Mouse (Mus musculus) megakaryocyte-erythroid progenitor cell, adult 5-6 weeks (primary cell): ENCODE results near the gene Olfr718-ps1. TPM values are rescaled to one million over a fixed set of nuclear protein-coding genes. Genes with fewer than 3 reads are reported as not detected.

Experiments used
- ATAC-seq: replicated peaks from 2 replicates; pipeline ENCODE4 v1.8.0; 2016; ENCODE audit warnings: mild to moderate bottlenecking, inconsistent platforms; ENCODE audit not compliant: severe bottlenecking, poor library complexity, low FRiP score, low TSS enrichment
- total RNA-seq, 2 experiments: library from RNA; stranded (forward) in 1 of 2; stranded (reverse) in 1 of 2; fragments of 200-1000, 215-1000 nt in 1 of 2; fragments of >200 nt in 1 of 2; fragmentation: Nextera tagmentation in 1 of 2; gene quantifications; 2 replicates each; pipeline ENCODE4 v1.2.3; 2014 to 2017

Olfr718-ps1 gene
- total RNA-seq, 2 experiments from 2014 or later, result not detected

- peak; percentile 44 for ATAC-seq
Measured at GRCm38 (mm10) chr5:143132935-143133514, 14.4 kb downstream of the Olfr718-ps1 start.

DNA sequence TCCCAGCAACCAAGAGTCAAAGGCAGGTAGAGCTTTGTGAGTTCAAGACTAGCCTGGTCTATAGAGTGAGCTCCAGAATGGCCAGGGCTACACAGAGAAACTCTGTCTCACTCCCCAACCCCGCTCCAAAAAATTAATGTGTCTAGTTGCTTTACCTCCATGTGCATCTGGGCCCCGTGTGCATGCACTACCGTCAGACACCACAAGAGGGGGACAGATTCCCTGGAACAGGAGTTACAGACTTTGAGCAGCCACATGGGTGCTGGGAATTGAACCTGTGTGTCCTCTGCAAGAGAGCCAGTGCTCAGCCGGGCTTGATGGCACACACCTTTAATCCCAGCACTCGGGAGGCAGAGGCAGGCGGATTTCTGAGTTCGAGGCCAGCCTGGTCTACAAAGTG lies 17.0 kb downstream of the Olfr718-ps1 start:
- 0 out of 2 replicates have a peak, but pooled peaks have one; percentile 60 for ATAC-seq

- ATAC-seq, result no peak
Measured at GRCm38 (mm10) chr5:143129101-143129500, 18.3 kb downstream of the Olfr718-ps1 start.

DNA sequence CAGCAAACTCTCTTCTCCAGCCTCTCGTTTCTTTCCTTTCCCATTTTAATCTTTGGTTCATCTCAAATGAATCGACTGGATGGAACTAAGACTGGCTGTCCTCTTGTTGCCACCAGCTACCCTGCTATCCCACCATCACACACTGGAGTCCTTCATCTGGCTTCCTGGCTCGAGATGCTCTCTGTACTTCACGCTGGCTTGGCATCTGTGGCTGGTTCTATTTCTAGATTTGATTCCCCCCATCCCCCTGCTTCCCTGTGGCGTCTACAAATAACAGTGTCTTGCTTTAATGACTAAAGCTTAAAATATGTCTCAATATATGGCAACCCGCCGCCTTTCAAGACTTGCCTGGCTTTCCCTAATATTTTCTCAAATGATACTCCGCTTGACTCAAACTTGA lies 19.5 kb downstream of the Olfr718-ps1 start:
- ATAC-seq, result no peak

DNA sequence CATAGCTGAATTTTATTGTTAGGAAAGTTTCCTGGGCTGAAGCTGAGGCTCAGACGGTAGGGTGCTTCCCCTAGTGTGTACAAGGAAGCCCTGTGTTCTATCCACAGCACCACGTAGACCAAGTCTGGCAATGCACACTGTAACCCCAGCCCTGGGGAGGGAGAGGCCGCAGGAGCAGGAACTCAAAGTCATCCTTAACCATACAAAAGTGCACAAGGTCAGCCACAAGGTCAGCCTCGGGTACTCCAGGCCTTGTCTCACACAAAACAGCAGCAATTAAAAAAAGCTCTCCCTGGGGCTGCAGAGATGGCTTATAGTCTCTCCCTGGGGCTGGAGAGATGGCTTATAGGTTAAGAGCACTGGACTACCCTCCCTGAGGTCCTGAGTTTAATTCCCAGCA lies 20.5 kb downstream of the Olfr718-ps1 start:
- ATAC-seq, result no peak

DNA sequence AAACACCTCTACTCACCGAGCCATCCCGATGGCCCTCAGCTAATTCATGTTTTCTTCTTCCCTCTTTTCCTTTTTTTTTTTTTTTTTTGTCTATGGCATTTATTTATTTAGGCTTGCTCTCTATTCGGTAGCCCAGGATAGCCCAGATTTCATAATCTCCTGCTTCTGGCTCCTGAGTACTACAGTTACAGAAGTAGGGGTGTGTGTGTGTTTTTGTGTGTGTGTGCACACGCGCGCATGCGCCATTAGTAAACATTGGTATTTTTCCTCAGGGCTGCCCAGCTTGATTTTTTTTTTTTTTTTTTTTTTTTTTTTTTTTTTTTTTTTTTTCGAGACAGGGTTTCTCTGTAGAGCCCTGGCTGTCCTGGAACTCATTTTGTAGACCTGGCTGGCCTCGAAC lies 21.3 kb downstream of the Olfr718-ps1 start:
- no peak for ATAC-seq

DNA sequence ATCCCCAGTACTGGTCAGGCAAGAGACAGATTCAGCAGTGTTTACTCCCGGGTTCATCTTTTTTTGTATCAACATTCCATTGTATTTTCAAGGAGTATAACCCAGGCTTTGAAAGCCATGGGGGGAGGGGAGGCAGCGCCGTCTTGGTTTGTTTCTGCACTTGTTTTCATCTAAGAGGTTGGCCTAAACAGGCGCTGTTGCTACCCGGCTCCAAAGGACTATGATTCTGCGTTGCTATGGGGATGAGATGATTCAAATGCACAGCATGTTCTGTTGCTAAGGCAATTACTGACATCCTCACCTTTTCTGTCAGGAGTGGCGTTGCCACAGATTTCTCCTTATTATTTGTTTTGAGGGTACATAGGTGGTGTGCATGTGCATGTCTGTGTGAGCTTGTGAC lies 21.8 kb downstream of the Olfr718-ps1 start:
- no peak for ATAC-seq

DNA sequence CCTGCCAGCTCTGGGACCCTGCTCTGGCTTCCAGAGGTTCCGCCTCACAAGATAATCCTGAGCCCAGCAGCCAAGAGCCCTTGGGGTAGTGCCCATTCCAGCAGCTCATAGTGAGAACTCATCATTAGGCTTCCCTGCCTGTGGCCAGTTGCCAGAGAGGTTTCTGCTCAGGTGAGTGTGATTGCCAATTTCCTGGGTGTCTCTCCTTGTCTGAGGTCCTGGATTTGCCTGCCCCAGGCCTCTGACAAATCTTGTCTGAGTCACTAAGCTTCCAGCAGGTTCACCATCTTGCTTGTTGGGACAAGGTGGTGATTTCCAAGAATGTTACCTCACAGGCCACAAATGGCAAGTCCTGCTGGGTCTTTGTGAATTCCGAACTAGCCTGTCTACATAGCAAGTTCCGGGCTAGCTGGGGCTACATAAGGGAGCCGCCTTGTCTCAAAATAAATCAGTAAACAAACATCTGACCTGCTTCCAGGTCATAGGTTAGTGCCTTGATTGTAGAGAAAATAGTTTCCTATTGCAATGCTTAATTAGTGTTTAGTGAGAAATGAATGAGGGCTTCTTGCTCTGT lies 22.5 kb downstream of the Olfr718-ps1 start:
- no peak for ATAC-seq

DNA sequence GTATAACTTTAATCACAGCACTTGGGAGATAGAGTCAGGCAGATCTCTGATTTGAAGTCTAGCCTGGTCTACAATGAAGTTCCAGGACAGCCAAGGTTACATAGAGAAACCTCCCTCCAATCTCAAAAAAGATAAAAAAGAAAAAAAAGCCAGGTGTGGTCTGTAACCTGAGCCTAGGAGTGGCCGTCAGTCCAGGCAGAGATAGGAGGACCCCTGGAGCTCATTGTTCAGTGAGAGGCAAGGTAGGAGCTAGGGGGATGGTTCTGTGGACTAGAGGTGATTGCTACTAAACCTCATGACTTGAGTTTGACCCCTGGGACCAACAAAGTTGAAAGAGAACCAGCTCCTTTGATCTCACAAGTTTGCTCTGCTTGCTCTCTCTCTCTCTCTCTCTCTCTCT lies 24.7 kb downstream of the Olfr718-ps1 start:
- ATAC-seq, result no peak

DNA sequence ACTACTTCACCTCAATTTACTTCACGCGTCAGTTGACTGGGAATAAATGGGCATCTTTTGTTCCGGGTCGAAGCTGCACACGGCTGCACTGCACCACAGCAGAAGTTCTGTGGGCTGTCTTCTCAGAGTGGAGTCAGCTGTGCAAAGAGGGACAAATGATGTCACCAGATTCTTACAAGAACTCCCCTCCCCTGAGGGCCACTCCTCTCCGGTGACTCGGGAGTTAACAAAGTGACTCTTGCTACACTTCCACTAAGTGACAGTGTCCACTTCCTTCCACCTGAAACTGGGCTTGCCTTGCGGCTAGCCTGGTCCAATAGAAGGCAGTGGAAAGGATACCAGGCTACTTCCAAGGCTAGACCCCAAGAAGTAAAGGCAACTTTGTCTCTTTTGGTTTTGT lies 25.3 kb downstream of the Olfr718-ps1 start:
- ATAC-seq, result no peak

DNA sequence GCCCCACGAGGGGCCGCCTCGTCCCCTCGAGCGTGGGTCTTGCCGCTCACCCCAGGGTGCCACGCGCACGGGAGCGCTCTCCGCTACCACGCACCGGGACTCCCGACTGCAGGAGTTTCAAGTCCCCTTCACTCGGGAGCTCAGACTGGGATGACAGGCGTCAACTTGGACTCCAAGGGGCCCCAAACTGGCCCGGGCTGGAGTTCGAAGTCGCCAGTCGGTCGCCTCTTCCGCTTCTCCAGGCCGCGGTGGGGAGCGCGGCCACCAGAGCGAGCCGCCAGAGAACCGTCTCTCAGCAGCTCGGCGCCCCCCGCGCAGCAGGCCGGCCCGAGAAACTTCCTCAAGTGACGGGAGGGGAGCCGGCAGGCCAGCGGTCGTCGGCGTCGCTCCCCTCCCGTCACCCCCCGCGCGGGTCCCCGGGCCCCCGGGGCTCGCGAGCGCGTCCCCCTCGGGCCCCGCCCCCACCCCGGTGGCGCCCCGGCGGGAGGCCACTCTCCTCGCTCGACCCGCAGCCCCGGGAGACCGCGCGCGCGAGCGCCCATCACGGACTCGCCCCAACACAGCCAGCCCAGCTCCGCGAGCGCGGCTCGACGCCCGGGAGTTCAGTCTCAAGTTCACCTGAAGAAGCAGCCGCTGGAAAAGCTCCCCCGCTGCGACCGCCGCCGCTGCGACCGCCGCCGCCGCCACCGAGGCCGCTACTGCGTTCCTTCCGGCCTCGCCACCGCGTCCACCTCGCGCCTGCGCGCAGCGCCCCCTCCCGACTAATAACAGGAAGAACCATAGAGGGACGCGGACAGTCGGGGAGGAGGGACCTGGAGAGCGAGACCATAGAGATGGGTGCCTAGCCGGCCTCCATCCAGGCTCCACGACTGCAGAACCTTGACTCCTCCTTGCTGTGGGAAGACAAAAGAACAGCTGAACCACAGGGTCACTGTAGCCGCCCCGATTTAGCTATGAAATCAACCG lies 34.8 kb downstream of the Olfr718-ps1 start, which contains the start of gene Rnf216:
Gene Rnf216, minus strand, starts transcription at position 714 of the 966 bp plus-strand sequence.
- peak; percentile 92 for ATAC-seq

DNA sequence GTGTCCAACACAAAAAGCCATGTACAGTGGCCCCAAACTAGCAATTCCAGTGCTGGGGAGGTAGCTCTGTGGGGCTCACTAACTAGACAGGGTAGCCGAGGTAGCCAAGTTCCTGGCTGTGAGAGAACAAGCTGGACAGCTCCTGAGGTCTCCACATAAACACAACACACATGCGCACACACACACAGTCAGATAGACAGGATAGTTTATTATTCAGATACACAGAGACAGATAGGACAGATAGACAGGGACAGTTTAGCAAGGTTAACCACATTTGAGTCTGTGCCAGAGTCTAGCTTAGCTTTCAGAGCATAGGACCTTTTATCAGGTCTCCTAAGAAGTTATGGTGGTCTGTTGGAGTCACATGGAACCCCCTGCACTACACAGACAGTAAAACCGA lies 40.5 kb downstream of the Olfr718-ps1 start:
- ATAC-seq, result peak; percentile 81

- no peak for ATAC-seq
Measured at GRCm38 (mm10) chr5:143103231-143103630, 44.1 kb downstream of the Olfr718-ps1 start.

DNA sequence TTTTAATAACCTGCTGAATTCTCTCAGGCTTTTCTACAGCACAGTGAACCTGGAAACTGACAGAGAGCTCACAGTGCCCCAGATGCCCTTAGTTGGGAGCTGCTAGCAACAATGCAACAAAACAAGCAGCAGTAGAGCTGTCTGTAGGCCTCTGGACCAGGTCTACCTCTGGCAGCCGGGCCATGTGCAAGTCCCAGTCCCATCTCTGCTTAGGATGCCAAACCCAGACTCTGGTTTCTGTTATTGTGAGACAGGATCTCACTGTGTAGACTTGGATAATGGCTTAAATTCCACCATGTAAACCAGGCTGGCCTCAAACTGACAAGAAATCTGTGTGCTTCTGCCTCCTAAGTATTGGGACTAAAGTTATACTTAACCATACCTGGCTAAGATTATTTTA lies 45.8 kb downstream of the Olfr718-ps1 start:
- no peak for ATAC-seq

- ATAC-seq, result no peak
Measured at GRCm38 (mm10) chr5:143095256-143095655, 52.1 kb downstream of the Olfr718-ps1 start.

DNA sequence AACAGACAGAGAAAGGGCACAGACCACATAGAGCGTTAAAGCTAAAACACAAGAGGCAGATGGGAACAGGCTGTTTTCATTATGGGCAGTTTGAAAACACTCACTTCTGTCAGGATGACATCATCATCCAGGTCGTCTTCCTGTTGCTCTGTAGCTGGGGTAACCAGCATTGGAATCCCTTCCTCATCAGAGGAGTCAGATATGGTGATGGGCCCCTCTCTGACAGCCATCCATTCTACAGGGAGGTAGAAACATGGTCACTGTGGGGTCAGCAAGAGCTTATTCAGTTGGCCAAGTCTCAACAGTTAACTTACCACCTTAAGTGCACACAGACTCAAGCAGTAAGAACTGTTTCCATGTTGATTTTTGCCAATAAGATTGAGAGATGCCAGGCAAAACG lies 54.5 kb downstream of the Olfr718-ps1 start:
- ATAC-seq, result no peak

GRCm38 (mm10) chr5:143084898-143085297 lies 62.5 kb downstream of the Olfr718-ps1 start:
- ATAC-seq, result peak; percentile 68
